In the genomic region with DNA sequence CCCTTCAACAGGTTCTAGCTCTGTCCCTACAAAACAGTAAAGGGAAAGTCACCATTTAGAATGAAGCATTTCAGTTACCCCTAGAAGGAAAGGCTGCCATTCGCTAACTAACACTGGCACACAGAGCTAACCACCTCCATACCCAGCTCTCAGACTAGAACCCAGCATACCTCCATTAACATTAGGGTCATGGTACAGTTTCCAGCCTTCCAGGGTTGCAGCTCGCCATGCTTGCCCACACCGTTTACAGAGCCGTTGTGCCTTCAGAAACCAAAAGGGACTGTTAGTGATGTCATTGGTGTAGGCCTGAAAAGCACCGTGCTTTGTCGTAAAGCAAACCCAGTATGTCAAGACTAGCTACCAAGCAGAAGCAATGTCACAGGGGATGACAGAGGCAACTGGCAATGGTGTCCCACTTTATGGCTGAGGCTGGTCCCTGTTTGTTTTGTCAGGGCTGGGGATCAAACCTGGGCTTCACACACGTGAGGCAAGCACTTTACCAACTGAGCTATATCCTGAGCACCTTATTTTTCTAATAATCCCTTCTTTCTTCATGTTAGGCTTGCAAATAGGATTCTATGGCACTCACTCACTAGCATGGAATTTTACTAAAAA, we compare ENCODE assay signal across 35 mouse cellular contexts.
"Had no signal": no experiment of that assay in that cellular context is flagged by ENCODE, and none has a peak within 500 bp of the region (broad histone marks: within the 10 kb centered on the region; RNA-seq: fewer than 3 reads in every experiment).

No protein-coding gene starts in this region.

- ATAC-seq: hindbrain, embryonic 16.5 days; hindbrain, postnatal 0 days; inflammation-experienced regulatory T-cells, adult 6 months; intestine, embryonic 15.5 days; intestine, embryonic 16.5 days; intestine, postnatal 0 days had no signal

- H3K4me1 ChIP-seq: heart, embryonic 10.5 days; heart, embryonic 12.5 days; heart, embryonic 13.5 days; heart, embryonic 15.5 days; hindbrain, embryonic 10.5 days; hindbrain, embryonic 12.5 days; hindbrain, embryonic 13.5 days; hindbrain, embryonic 15.5 days; intestine, embryonic 15.5 days; kidney, embryonic 15.5 days had no signal

- H3K27ac ChIP-seq: heart, embryonic 10.5 days; heart, embryonic 13.5 days; heart, embryonic 15.5 days; hindbrain, embryonic 10.5 days; hindbrain, embryonic 12.5 days; hindbrain, embryonic 13.5 days; hindbrain, embryonic 14.5 days; hindbrain, embryonic 15.5 days; hindbrain, postnatal 0 days; intestine, embryonic 15.5 days; kidney, embryonic 15.5 days; kidney, postnatal 0 days; layer of hippocampus, adult 2 months had no signal

- DNase-seq: heart, postnatal 10 days; heart, postnatal 14 days; heart, postnatal 36 days; heart, postnatal 4 days; kidney, adult 11 months; kidney, adult 18-20 months; kidney, adult 2 months; kidney, adult 8-10 months; kidney, adult 9 months; kidney, postnatal 10 days; kidney, postnatal 14 days; kidney, postnatal 25 days; kidney, postnatal 36 days; kidney, postnatal 4 days; layer of hippocampus, adult 9-11 months; layer of hippocampus, postnatal 36 days had no signal

- H3K4me3 ChIP-seq: heart, embryonic 10.5 days; heart, embryonic 12.5 days; heart, embryonic 13.5 days; heart, embryonic 15.5 days; hindbrain, embryonic 10.5 days; hindbrain, embryonic 12.5 days; hindbrain, embryonic 13.5 days; hindbrain, embryonic 15.5 days; intestine, embryonic 15.5 days; kidney, embryonic 15.5 days; layer of hippocampus, adult 2 months had no signal

- H3K4me2 ChIP-seq: heart, embryonic 11.5 days; heart, embryonic 12.5 days; heart, embryonic 13.5 days; heart, embryonic 15.5 days; hindbrain, embryonic 12.5 days; hindbrain, embryonic 13.5 days; hindbrain, embryonic 14.5 days; hindbrain, embryonic 15.5 days; intestine, embryonic 15.5 days; kidney, embryonic 15.5 days had no signal

- H3K9me3 ChIP-seq: heart, embryonic 10.5 days; heart, embryonic 12.5 days; heart, embryonic 13.5 days; heart, embryonic 15.5 days; hindbrain, embryonic 10.5 days; hindbrain, embryonic 12.5 days; hindbrain, embryonic 13.5 days; hindbrain, embryonic 15.5 days; intestine, embryonic 15.5 days; kidney, embryonic 15.5 days had no signal

- H3K9ac ChIP-seq: heart, embryonic 12.5 days; heart, embryonic 13.5 days; heart, embryonic 15.5 days; hindbrain, embryonic 12.5 days; hindbrain, embryonic 13.5 days; hindbrain, embryonic 14.5 days; hindbrain, embryonic 15.5 days; intestine, embryonic 15.5 days; kidney, embryonic 15.5 days had no signal

- H3K27me3 ChIP-seq: heart, embryonic 12.5 days; heart, embryonic 13.5 days; heart, embryonic 15.5 days; hindbrain, embryonic 12.5 days; hindbrain, embryonic 13.5 days; hindbrain, embryonic 15.5 days; intestine, embryonic 15.5 days; kidney, embryonic 15.5 days had no signal
